Mouse (Mus musculus): ENCODE data around the gene Acp5.
"Not testable (repeated sequence)": the region's sequence is repeated elsewhere in the genome, so short reads cannot be mapped to it uniquely, and the experiment has no call there.

Gene Acp5

GRCm38 (mm10) chr9:22135644-22136390 is at the start of gene Acp5:
Gene Acp5 (minus strand): TSS chr9:22135711.
- peak; percentile 21 for DNase-seq (ENCODE audit: low read depth, low spot score)

GRCm38 (mm10) chr9:22172318-22172717 is 36.8 kb upstream of the Acp5 start:
- DNase-seq (ENCODE audit: low read depth, low spot score): no peak

GRCm38 (mm10) chr9:22169327-22169726 is 33.8 kb upstream of the Acp5 start:
- DNase-seq (ENCODE audit: low read depth, low spot score): no peak

GRCm38 (mm10) chr9:22167751-22168150 is 32.2 kb upstream of the Acp5 start:
- DNase-seq (ENCODE audit: low read depth, low spot score): no peak

- peak; percentile 61 for DNase-seq (ENCODE audit: low read depth, low spot score)
These were observed 31.2 kb upstream of the Acp5 start for GRCm38 (mm10) chr9:22166686-22167085.

DNA sequence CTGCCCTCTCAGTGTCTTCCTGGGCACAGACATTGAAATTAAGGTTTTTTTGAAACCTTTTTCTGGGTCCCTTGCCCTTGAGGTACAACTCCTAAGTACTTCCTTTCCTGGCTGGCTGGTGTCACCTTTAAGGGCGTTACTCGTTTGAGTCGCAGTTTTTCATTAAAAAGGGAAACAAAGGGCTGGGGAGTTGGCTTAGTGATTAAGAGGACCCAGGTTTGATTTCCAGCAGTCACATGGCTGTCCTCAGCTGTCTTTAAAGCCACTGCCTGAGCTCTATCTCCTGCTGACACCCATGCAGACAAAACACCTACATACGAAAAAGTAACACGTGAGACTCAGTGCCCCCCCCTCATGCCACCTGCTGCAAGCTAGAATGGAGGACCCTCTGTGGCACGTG is 30.5 kb upstream of the Acp5 start:
- peak; percentile 77 for DNase-seq (ENCODE audit: low read depth, low spot score)

DNA sequence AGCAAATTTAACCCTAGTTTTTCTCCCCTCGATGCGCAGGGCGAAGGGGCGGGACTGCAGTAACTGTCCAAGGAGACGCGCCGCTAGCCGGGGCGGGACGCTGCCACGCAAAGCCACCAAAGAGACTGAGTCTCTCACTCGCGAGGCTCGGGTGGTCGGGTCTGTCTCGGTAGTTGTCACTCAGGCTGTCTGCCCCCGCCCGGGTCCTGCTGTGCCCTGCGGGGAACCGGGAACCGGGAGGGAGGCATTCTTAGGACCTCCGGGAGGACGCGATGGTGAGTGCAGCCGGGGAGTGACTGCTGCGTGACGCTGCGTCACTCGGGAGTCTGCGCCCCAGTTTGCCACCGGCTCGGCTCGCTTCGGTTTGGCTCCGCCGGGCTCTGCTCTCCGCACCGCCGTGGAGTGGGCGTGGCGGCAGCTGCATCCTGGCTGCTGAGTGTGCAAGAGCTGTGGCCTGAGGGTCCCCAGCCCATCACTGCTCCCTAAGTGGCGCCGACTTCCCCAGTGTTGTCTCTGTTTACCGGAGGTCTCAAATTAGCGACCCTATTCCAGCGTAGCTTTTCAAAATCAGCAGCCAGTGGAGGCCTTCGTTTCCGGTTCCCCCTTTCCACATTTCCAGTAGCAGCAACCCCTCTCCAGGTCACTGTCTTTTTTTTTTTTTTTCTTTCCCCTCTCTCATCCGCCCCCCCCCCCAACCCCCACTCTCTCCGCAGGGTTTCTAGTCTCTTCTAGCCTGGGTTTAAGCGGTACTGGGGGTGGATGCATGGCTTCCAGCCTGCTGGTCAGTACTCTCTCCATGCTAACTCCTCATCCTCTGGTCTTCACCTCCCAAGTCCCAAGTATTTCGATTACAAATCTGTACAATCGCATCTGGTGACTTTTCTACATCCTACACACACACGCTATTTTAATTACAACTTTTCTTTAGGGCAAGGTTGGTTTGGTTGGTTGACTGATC is 29.5 kb upstream of the Acp5 start:
- DNase-seq (ENCODE audit: low read depth, low spot score): peak; percentile 80

- DNase-seq (ENCODE audit: low read depth, low spot score): no peak
These were observed 27.4 kb upstream of the Acp5 start for GRCm38 (mm10) chr9:22162912-22163311.

DNA sequence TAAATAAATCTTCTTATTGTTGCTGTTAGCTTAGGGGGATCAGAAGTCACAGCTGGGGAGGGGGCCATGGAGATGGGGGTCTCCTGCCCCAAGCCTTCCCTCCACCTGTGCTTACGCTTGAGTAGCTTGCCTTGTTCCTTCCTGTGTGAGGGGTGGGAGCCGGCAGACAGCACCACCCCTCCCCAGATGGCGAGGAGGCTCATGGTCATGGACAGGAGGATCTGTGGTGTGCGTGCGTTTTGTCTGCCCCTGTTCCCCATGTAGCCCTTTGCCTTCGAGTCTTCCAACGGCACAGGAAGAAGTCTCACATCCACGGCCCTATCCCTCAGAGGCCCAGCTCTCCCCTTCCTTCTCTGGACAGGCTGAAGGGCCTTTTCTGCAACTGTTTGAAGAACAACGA is 26.8 kb upstream of the Acp5 start:
- peak; percentile 44 for DNase-seq (ENCODE audit: low read depth, low spot score)

DNA sequence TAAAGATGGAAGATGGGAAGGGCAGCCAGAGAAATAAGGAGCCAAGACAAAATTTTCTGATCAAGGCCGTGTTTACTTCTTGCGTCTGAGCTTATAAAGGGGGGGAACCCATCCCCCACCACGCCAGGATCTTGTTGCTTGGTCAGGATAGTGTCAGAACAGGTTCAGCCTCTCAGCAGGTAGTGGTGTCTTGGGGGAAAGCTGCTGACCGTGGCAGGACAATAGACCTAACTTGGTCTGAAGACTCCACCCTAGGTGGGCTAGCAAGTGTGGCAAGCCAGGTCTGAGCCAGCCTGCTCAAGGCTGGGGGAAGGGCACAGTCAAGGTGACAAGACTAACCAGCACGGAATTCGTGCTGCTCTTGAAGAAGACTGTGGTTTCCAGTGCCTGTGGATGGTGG is 25.8 kb upstream of the Acp5 start:
- peak; percentile 83 for DNase-seq (ENCODE audit: low read depth, low spot score)

- DNase-seq (ENCODE audit: low read depth, low spot score): peak; percentile 20
These were observed 22.2 kb upstream of the Acp5 start for GRCm38 (mm10) chr9:22157516-22158265.

GRCm38 (mm10) chr9:22156497-22157245 is 21.2 kb upstream of the Acp5 start, which contains the start of gene Pigyl:
Gene Pigyl (plus strand): TSS chr9:22156846.
- DNase-seq (ENCODE audit: low read depth, low spot score): peak; percentile 99

DNA sequence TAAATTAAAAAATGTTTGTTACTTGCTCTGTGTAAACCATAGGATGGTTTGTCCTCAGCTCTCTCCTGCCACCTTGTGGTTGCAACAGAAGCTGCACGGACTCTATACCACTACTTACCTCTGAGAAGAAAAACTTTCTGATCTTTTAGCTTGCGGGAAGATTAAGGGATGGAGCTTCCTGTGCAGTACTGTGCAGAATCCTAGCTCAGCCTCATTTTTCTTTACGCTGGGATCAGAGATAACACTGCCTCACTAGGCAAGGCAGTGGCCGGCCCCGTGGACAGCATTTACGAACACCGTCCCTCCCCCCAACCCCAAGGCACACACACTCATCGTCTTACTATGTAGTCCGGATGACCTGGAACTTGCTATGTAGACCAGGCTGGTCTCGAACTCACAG is 20.1 kb upstream of the Acp5 start:
- DNase-seq (ENCODE audit: low read depth, low spot score): peak; percentile 86

DNA sequence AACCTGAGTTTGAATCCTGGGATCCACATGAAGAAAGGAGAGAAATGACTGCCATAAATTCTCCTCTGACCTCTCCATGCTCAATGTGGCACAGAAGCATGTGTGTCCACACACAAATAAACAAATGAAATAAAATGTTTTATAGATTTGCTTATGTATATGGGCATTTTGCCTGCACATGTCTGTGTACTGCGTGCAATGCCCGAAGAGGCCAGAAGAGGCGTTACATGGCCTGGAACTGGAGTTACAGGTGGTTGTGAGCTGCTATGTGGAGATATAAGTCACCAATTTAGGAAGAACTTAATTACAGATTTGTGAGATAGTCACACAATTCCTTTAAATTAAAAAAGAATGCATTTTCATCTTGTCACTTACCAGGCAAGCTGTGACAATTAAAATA is 18.3 kb upstream of the Acp5 start:
- peak; percentile 55 for DNase-seq (ENCODE audit: low read depth, low spot score)

DNA sequence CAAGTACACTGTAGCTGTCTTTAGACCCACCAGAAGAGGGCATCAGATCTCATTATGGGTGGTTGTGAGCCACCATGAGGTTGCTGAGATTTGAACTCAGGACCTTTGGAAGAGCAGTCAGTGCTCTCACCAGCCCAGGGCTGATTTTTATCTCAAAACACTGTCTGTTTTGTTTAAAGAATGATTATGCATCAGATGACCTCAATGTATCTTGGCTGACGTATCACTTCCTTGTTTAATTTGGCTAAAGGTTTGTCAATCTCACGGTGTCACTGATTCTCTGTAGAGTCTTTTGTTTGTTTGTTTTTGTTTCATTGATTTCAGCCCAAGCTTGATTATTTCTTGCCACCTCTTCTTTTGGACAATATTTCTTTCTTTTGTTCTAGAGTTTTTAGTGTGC is 15.4 kb upstream of the Acp5 start:
- no peak for DNase-seq (ENCODE audit: low read depth, low spot score)

DNA sequence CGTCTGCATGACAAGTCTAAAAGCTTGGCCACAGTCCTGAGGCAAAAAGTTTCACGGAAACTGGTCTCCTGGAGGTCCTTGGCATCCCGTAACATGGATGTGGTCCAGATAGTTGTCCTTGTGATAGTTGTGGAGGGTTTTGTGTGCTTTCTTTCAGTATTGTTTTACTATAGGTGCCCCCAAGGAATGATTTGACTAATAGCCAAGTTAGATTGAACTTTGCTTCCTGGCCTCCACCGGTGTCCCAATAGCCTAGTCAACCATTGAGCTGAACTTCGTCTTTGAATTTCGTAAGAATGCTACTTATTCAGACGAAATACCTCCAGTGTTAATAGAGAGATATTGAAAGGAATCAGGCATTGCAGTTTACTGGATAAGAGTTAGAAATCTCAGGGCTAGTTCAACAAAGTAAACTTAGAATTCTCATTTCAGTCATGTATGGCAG is 14.8 kb upstream of the Acp5 start:
- DNase-seq (ENCODE audit: low read depth, low spot score): not testable (repeated sequence)

DNA sequence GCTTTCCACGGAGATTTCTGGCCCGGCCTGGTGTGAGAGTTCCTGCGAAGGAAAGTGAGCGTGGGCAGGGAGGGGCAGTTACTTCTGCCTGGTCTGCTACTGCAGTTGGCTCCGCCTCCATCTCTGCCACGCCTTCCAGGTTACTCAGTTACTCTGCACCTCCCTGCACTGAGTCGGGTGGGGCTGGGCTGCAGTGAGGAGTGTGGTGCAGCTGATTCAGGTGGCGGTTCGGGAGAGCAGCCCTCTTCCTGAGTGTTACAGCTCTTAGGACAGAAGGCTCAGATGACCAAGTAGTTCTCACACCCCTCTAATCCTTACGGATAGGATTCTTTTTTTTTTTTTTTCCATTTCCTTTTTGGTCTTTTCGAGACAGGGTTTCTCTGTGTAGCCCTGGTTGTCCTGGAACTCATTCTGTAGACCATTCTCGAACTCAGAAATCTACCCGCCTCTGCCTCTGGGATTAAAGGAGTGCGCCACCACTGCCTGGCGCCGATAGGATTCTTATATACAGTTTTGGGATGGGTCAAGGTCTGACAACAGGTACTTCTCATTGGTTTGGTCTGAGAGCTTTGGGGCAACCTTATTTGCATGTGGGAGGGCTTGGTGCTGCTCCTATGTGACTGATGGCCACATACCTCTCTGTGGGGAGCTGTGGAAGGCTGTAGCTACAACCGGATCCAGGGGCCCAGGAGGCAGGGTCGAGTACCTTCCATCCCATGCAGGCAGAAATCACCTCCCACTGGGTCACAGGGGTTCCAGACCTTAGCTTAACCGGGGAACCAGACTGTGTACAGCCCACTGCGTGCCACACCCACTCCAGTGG is 14.1 kb upstream of the Acp5 start:
- peak; percentile 76 for DNase-seq (ENCODE audit: low read depth, low spot score)

GRCm38 (mm10) chr9:22144304-22144965 is 8.9 kb upstream of the Acp5 start:
- no peak for DNase-seq (ENCODE audit: low read depth, low spot score)

Data from ZHBTc4 (cell line).